Mouse (Mus musculus): ENCODE results near the gene Serpina12.

Gene Serpina12

DNA sequence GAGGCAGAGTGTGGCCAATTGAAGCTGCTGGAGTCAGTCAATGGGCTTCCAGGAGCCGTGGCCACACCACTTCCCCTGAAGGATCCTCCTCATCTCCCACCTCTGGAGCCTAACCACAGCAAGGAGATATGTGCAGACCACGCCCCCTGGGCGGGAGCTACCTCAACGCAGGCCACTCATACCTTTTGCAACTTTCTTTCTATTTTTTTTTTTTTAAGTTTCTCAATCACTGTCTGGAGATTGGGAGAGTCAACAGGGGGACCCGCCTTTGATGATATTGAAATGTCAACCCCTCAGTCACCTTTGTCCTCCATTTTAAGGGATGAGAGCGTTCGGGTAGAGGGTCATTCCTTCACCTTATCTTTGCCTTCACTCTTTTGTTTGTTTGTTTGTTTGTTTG lies at the start of gene Serpina12:
Serpina12 (minus strand) TSS at position 101 of the 400 bp plus-strand sequence.
- DNase-seq: no peak

DNA sequence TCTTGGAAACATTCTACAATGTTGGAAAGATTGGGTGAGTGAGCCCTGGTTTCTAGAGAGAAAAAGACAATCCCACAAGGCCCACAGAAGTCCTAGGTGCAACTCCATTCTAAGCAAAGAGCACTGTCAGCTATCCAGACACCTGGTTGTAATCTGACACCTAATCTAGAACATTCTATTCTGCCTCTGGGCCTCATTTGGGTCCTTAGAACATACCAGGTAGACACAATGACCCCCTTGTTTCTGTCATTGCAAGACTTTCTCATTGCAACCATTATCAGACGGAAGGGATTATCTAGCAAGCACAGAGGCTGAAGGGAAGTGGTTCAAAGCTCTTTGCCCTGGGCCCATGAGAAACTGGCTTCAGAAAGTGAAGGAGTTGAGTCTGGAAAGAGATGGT lies 47.1 kb upstream of the Serpina12 start:
- no peak for DNase-seq

DNA sequence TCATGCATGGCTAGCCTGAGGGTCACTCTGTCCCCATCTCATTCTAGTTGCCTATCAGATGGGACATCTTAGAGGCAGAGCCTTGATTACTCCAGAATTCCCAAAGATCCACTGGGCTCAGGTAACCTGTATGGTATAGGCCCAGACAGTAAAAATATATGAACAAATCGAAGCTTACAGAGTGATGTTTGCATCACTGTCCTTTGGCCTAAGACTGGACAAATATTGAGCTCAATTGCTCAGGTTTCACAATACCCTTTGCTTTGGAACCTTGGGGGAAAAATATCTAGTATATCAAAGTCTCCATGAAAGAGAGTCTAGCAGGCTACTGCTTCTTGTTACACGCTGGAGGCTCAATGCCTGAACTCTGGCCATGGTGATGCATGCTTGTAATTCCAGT lies 45.9 kb upstream of the Serpina12 start:
- DNase-seq: no peak

DNA sequence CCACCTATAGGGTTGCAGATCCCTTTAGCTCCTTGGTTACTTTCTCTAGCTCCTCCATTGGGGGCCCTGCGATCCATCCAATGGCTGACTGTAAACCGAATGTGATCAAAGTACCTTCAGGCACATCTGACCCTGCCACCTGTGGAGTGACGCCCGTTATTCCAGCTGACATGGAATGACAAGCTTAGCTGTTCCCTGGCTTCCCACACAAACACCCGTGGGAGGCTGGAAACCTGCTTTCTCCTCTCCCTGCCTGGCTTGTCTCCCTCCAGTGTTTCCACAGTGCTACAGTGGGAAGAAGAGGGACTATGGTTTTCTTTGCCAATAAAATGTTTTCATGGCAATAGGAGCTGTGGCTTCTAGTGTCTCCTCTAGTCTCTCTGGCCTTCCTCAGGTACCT lies 28.0 kb upstream of the Serpina12 start:
- no peak for DNase-seq

DNA sequence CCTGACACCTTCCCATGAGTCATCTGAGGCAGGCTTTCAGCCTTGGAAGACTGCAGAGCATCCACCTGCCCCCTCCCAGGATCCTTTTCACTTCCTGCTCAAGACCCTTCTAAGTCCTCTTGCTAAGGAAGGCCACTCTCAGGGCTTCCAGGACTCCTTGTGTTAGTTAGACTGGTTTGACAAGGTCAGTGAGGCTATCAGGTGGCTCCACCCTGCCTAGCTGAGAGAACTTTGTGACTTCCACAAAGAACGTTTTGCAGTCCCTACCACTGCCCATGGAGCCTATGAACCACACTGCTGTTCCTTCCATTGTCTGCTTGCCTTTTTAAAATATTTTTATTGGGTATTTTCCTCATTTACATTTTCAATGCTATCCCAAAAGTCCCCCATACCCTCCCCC lies 27.5 kb upstream of the Serpina12 start:
- no peak for DNase-seq

DNA sequence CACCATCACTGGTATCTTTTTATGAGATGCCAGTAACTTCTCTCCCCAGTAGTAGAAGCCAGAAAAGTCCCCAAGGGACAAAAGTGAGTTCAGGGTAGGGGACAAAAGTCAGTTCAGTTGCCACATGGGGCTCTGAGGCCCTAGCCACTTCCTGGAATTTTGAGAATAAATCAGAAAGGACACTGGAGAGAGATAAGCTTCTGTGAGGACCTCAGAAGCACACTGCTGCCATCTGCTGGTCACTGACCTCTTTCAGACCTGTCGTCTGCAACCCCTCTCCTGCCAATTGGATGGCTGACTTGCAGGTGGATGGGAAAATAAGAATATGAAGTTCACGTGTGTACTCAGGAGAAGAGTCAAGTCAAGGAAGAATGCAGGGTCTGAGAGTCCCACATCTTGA lies 25.4 kb upstream of the Serpina12 start:
- DNase-seq: peak; percentile 88

DNA sequence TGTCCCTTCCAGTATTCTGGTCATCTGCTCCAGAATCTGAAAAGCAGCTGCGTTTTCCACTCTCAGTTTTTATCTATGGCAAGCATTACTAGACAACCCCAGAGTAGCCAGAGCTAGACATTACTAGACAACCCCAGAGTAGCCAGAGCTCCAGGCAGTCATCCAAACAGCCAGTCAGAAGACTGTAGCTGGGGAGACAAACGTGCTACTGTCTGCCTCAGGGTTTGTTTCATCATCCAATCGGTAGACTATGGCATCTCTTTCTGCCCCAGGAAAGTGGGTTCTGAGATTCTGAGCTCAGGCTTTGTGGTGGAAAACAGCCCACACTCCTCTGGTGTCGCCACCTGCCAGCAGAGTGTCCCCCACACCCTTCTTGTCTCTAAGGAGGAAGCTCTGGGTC lies 23.3 kb upstream of the Serpina12 start:
- DNase-seq: peak; percentile 51

DNA sequence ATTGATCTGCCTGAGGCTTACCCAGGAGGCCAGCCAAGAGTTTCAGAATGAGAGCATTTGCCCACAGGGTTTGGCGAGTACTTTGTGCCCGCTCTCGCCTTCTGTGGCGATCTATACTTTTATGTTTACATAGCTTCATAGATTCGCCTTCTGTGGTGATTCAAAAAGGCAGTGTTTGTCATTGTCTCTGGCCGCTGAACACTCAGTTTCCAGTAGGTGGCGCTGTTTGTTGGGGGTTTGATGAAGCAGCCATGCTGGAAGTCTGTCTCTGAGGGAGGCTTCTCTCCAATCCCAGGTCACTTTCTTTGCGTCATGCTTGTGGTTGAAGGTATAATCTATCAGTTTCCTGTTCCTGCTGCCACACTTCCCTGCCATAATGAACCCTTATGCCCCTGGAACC lies 22.0 kb upstream of the Serpina12 start:
- peak; percentile 81 for DNase-seq

DNA sequence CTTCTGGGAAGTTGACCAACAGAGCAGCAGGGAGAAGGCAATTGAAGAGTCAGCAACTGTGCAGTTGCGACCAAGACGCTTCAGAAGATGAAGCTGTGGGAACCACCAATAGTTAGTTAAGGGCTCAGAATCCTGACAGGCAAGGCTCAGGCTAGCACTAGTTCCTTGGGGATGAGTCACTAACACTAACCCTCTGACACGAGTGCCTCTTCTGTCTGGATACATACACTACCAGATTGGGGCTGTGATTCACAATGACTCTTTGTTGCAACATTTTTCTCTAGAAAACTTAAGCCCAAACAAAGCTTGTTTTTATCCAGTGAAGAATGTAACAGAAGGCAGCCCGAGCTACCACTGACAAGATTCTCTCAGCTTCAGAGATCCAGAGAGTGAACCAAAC lies 20.8 kb upstream of the Serpina12 start:
- no peak for DNase-seq

DNA sequence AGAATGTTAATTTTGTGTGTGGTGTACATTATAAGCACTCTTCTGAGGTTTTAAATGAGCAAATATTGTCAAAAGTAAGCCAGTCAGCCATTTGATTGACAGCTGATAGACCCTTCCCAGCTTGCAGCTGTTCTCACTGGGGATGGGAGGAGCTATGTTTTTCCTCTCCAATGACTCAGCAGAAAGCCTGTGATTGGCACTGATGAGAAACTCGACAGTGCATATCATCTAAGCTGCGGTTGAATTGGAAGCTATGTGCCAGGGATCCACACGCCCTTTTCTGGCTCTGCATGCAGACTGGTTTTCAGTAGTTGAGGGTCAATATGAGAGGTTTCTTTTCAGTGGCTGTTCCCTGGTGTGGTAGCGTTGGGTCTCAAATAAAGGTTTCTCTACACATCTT lies 20.3 kb upstream of the Serpina12 start:
- no peak for DNase-seq

DNA sequence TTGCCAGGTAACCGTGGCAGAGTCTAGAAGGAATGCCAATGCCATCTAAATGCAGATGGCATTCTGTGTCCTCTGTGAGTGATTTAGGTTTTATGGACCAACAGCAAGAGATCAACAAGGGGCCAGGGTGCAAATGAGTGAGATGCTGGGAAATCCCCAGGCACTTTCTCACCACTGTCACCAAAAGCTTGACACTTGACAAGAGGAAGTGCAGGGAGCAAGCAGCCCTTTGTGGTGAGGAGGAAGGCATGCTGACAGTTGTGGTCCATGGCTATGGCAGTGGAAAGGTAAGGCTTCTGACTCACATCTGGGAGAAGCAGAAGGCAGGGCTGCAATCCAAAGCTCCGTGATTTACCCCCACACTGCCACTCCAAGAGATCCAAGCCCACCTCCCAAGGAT lies 17.6 kb upstream of the Serpina12 start:
- no peak for DNase-seq

DNA sequence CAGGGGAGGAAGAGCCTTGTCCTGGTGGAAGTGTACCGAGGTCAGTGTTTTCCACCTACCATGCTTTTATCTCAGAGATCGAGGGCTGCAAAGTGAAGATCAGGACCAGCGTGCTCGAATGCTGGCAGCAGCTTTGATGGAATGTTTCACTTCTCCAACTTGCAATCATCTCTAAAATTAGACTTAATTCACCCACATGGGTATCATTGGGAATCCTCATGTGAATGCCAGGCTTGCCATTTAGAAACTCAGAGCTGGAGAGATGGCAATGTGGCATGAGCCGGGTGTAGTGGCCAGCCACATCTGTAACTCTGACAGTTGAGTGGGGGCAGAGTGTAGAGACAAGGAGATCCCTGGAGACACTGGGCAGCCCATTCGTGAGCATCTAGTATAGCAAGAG lies 15.9 kb upstream of the Serpina12 start:
- DNase-seq: no peak

DNA sequence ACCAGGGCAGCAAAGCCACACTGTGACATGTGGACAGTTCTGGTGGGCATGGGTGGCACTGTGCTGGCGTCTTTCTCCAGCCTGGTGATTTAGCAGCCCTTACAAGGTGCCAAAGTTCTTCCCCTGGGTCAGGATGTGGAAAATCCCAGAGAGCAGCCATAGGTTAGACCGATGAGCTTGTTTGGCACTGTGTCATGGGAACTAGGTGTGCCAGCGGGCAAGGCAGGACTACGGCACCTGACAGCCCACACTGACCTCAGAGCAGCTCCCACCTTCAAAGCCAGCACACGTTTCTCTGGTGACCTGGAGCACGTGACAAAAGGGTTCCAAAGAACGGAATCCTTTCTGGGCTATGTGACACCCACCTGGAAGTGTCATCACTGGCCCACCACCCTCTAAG lies 13.3 kb upstream of the Serpina12 start:
- no peak for DNase-seq

DNA sequence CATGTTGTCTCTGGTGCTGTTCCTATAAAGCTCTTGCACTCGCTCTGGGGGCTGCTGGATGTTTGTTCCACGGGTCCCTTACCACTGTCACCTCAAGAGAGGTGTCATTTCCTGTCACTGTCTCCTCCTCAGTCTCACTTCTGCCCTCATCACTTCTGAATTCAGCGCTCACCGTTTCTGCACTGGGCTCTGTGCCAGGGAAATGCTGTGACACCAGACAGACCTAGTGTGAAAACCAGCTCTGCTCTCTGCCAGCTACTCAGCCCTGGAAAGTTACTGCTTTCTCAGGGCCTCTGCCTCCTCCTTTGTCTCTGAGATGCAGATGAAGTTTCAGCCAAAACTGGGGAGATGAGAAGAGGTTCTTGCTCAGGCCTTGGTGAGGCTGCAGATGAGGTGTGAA lies 12.8 kb upstream of the Serpina12 start:
- DNase-seq: no peak

DNA sequence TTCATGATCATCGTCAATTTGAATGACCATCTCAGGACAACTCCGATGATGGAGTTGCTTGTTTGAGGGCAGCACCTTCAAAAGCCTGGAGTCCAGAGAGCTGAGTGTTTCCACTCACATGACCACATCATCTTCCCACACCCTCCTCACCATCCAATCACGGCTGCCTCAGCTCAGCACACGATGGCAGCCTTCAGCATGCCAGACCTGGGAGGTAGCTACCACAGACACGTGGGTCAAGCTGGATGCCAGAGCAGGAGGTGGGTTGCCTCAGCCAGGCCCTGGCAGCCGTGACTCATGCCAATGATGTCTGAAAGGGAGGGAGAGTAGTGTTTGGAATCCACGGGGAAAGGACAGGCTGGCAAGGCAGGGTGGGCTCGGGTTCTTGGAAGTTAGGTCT lies 11.5 kb upstream of the Serpina12 start:
- DNase-seq: no peak

DNA sequence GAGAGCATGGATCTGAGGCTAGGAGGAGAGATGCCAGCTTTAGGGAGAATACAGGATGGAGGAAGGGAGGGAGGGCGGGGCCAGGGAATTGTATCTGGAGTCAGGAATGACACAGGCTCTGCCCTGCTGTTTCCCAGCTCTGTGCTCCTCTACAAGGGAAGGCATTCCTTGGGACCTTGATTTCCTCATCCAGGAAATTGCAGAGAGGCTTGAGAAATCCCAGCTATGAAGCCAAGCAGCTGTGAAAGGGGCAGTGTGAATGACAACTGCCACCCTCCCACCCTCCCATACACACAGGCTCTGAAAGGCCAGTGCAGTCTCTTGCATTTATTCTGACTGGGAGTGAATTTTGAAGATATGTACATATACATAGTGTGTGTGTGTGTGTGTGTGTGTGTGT lies 9.8 kb upstream of the Serpina12 start:
- no peak for DNase-seq

DNA sequence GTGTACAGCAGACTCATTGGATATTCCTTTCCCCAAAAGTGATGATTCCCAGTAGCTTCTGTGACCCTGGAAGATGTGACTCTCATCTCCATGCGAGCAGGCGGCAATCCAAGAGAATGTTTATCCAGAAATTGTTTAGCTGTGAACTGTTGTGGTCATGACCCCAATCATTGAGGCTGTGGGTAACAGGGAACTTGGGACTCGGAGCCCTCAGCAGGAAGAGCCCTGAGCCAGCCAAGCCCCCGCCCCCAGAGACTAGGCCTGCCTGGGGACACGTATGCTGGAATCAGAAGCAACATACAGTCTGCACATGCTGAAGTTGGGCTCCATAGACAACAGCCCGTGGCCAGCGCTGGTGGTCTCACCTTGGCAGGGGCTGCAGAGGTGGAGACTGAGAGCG lies 1.5 kb upstream of the Serpina12 start:
- DNase-seq: no peak

DNA sequence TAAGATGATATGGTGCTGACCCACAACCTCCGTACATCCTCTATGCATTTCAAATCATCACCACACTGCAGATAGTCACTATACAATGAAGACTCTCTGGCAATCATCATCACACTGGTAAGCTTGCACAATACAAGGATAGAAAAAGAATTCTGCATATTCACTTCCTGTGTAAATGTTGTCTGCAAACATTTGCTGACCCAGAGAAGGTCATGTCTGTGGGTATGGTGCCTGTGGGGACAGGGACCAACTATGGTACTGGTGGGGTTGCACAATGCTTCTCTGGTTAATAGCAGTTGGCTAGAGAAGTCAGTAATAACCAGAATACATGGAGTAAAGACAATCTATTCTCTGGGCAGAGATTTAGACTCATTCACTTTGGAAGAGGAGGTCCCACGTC lies 1.5 kb downstream of the Serpina12 start:
- no peak for DNase-seq

DNA sequence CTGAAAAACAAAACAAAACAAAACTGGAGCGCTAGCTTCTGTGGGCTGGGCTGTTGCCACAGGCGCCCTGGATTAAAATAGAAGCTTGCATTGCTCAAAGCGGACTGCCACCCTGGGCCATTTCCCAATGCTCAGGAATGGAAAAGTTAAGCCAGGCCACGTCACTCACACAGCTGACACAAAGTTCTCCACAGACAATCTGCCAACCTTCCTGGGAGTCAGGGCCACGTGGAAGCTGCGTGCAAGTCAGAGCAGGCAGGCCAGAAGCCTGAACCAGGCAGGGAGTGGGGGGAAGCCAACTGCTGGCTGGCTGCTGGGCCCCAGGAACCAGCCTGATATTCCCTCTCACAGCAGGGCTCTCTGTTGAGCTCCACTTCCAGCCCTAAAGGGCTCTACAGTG lies 2.8 kb downstream of the Serpina12 start:
- no peak for DNase-seq

DNA sequence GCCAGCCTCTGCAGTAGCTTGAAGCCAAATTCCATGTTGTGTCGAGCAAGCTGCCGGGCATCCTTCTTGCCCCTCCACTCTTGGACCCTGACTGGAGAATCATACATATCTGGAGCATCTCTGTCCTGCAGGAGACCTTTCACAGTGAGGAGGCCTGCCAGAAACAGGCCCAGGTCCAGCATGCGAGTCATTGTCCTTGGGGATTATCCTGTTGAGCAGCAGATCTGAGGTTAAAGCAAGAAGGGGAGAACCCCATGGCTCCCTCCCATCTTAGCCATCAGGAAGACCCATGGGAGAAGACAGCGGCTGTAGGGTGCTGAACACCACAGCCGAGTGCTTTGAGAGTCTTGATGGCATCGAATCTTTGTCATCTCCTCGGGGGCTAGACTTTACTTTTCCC lies 6.1 kb downstream of the Serpina12 start:
- DNase-seq: no peak

DNA sequence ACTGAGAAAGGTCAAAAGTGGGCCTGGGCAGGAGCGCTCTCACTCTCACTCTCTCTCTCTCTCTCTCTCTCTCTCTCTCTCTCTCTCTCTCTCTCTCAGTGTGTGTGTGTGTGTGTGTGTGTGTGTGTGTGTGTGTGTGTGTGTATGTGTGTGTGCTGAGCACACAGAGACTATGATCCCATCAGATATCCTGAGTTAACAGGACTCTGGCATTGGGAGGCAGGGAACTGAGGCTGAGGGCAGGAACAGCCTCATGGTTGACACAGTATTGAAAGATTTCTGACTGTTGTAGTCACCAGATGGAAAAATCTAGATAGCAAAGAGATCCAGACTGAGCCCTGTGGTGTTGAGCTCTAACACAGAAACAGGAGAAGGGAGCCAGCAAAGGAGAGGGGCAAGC lies 10.5 kb downstream of the Serpina12 start:
- DNase-seq: no peak

DNA sequence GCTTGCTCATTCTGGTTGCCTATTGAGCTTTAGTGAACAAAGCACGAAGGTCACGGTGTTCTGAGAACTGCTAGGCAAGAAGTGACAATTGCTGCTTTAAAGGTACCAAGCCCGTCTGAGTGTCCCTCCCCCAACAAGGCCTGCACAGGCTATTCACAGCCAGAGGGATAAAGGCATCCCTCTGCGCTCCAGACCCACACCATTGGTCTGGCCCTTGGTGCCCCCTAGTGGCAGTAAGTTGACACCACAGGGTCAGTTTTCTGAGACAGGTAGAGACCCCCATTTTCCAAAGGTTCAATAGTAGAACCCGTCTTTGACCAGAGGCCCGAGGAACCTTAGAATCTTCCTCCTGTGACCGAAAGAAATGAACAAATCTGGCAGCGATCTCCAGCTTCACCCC lies 14.3 kb downstream of the Serpina12 start:
- peak; percentile 39 for DNase-seq

DNA sequence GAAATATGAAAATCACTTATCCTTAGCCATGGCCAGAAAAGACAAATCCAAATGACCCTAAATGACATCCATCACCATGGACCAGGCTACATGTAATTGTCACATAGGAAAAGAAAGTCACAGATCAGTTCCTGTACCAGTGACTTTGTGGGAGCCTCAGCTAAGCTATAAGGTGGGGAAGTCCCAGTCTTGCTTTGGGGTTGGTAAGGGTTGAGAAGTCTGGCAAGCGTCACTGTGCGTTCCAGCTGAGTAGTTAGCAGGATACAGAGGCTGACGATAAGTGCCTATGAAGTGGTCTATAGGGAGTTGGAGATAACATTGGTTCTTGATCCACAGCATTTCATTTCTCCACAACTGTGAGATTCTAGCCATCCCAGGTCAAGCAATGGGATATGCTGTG lies 29.0 kb downstream of the Serpina12 start:
- DNase-seq: no peak

DNA sequence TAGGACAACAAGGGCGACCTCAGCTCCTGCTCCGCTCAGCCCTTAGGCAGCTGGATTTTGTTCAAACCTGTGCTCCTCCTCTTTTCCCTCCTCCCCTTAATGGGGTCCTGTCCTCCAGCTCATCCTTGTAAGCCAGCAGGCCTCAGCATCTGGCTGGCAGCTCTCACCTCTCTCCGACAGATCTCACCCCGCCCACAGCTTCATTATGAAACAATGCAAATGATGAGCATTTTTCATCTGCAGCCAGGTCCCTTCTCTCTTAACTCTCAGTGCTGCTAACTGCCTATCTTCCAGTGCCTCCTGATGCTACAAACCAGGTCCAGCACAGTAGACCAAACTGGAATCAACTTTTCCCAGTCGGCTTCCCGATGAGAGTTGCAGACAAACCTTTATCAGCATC lies 30.6 kb downstream of the Serpina12 start, which contains the start of gene Serpina9:
Serpina9 (minus strand) TSS at position 136 of the 400 bp plus-strand sequence.
- DNase-seq: no peak

DNA sequence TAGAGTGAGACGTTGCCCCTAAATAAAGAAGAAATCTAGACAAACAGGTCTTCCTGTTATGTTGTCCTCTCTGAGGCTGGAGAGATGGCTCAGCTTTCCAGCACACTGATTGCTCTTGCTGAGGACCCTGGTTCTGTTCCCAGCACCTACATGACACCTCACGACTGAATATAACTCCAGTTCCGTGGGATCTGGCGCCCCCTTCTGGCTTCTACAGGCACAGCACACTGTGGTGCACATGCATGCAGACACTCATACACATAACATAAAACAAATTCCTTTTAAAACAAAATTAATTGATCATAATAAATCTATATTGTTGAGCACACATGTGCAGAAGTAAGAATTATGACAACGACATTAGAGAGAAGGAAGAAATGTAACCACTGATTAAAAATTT lies 39.6 kb downstream of the Serpina12 start:
- no peak for DNase-seq

DNA sequence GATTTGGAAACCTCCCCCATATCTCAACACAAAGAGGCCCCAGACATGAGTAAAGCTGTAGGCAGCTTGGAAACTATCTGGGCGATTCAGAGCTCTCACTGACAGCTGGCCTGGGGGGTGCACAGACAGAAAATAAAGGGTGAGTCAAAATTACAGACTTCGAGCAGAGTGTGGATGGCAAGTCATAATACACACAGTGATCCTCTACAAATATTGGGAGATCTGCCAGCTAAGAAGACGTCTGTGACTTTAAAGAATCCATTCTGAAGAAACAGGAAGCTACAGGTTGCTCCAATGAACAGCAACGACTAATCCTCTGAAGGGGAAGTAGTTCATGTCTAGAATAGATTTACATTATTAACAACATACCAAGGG lies 41.0 kb downstream of the Serpina12 start:
- no peak for DNase-seq

Data from embryo, embryonic 11 days (tissue).